Mouse (Mus musculus) ES-Bruce4 (cell line): ENCODE data around the gene Igf1. TPM values are rescaled to one million over a fixed set of nuclear protein-coding genes. Genes with fewer than 3 reads are reported as not detected.

Experiments used
- H3K27ac ChIP-seq: 2 replicates; pipeline ENCODE4 v1.5.1; 2012; ENCODE audit warnings: low read length, inconsistent platforms; ENCODE audit not compliant: insufficient read depth
- H3K27me3 ChIP-seq: 2 replicates; pipeline ENCODE4 v1.6.1; 2012; ENCODE audit warnings: mild to moderate bottlenecking, low read length, inconsistent platforms; ENCODE audit not compliant: control insufficient read depth, poor library complexity, insufficient read depth, severe bottlenecking
- H3K36me3 ChIP-seq: 2 replicates; pipeline ENCODE4 v1.6.1; 2012; ENCODE audit warnings: inconsistent platforms, mild to moderate bottlenecking, low read length, moderate library complexity; ENCODE audit not compliant: control insufficient read depth, poor library complexity, insufficient read depth, severe bottlenecking
- H3K4me1 ChIP-seq: one replicate; pipeline ENCODE4 v1.8.1; 2011; ENCODE audit warnings: low read length; ENCODE audit not compliant: control insufficient read depth, insufficient read depth
- H3K4me3 ChIP-seq: 2 replicates; pipeline ENCODE4 v1.5.1; 2011; ENCODE audit warnings: low read depth, mild to moderate bottlenecking, low read length
- H3K9ac ChIP-seq: 2 replicates; pipeline ENCODE4 v1.6.1; 2012; ENCODE audit warnings: low read depth, mild to moderate bottlenecking, inconsistent platforms; ENCODE audit not compliant: poor library complexity, severe bottlenecking
- H3K9me3 ChIP-seq: replicated peaks from 2 replicates; pipeline ENCODE4 v1.6.1; 2012; ENCODE audit warnings: mild to moderate bottlenecking, low read length, inconsistent platforms; ENCODE audit not compliant: control insufficient read depth, poor library complexity, insufficient read depth, severe bottlenecking
- CTCF ChIP-seq: IDR thresholded peaks from one replicate; pipeline ENCODE4 v1.8.1; 2011; ENCODE audit warnings: low read depth, low read length
- EP300 ChIP-seq: IDR thresholded peaks from 2 replicates; pipeline ENCODE4 v1.6.1; 2011; ENCODE audit warnings: low read depth, low read length; ENCODE audit not compliant: insufficient read depth
- POLR2A ChIP-seq: IDR thresholded peaks from one replicate; pipeline ENCODE4 v1.8.1; 2011; ENCODE audit warnings: low read length; ENCODE audit not compliant: insufficient read depth
- polyA plus RNA-seq: library from polyadenylated mRNA; stranded (reverse); fragments of >200 nt; gene quantifications from 2 replicates; pipeline ENCODE4 v1.2.4, GENCODE M21; 2011; ENCODE audit warnings: low read depth; ENCODE audit not compliant: missing spikeins, insufficient read depth, insufficient read length

The Igf1 gene
- polyA plus RNA-seq, 1 experiment: 0.58 TPM

- H3K9me3 ChIP-seq: no peaks in the 10 kb centered on the region
- H3K36me3 ChIP-seq: no peaks in the 10 kb centered on the region
- H3K4me1 ChIP-seq: no peaks in the 10 kb centered on the region
- no peaks in the 10 kb centered on the region for H3K27me3 ChIP-seq
- no peak overlapping the region for H3K27ac ChIP-seq
- H3K4me3 ChIP-seq: no peak overlapping the region
- no peak for TF ChIP-seq CTCF
- no peak for TF ChIP-seq EP300
- TF ChIP-seq POLR2A: no peak
- H3K9ac ChIP-seq: no peak overlapping the region
These were observed 127.3 kb downstream of the Igf1 start for GRCm38 (mm10) chr10:87985375-87985774.

- H3K4me1 ChIP-seq: no peaks in the 10 kb centered on the region
- H3K27me3 ChIP-seq: no peaks in the 10 kb centered on the region
- no peak for TF ChIP-seq EP300
- TF ChIP-seq CTCF: no peak
- no peak for TF ChIP-seq POLR2A
- H3K36me3 ChIP-seq: no peaks in the 10 kb centered on the region
- H3K9ac ChIP-seq: no peak overlapping the region
- H3K9me3 ChIP-seq: no peaks in the 10 kb centered on the region
- no peak overlapping the region for H3K27ac ChIP-seq
- no peak overlapping the region for H3K4me3 ChIP-seq
These were observed 128.1 kb downstream of the Igf1 start for GRCm38 (mm10) chr10:87986201-87986600.

Other genes starting within 250 kb of the Igf1 start
- gene Pmch, start 232.8 kb downstream of the Igf1 start, polyA plus RNA-seq: not detected in 2 replicates